Mouse (Mus musculus): ENCODE measurements at regions not wholly inside any gene's neighbourhood (a gene's known extent, or its start where the extent isn't known, plus 50 kb on each side); places are given as distances from the start of the nearest gene placed in this dataset.

DNA sequence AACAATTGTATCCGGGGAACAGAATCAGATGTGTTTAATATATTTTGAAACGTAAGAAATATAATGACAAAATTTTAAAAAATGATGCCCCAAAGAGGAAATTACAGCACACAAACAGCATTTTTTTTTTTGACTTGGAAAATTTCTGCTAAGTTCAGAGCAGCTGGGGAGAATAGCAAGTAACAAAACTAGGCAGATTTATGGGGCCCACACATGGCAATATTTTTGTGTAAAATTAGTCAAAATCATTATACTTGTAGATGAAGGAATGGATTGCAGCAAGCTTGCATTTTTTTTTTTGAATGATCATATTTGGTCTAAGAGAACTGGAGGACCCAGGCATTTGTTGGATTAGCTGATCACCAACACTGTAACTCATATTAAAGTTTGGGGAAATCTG lies 189.4 kb downstream of the Map2k6 start:
- no peak for DNase-seq

DNA sequence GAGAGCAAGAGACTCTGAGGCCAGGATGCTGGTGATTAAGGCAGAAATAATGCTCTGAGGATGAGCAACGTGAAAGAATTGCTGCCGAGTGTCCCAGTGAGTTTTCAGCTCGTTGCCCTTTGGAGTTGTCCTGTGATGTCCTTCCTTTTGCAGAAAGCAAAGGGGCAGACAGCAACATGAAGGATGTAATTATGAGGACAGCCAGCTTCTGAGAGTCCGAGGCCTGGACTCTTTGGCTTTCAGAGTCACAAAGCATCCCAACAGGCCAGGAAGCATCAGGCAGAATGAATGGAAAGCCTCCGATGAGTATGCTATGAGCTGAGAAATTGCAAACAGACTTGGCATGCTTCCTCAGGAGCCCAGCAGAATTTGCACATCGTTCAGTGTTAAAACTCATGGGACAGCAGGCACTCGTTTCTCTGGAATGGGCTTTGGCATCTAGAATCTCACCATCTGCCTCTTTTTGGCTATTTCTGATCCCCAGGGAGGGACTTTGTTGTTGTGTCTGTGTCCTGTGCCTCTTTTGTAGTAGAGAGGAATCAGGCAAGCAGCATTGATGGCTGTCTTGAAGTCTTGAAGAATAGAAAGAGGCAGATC lies 196.4 kb downstream of the Map2k6 start:
- DNase-seq, result no peak

DNA sequence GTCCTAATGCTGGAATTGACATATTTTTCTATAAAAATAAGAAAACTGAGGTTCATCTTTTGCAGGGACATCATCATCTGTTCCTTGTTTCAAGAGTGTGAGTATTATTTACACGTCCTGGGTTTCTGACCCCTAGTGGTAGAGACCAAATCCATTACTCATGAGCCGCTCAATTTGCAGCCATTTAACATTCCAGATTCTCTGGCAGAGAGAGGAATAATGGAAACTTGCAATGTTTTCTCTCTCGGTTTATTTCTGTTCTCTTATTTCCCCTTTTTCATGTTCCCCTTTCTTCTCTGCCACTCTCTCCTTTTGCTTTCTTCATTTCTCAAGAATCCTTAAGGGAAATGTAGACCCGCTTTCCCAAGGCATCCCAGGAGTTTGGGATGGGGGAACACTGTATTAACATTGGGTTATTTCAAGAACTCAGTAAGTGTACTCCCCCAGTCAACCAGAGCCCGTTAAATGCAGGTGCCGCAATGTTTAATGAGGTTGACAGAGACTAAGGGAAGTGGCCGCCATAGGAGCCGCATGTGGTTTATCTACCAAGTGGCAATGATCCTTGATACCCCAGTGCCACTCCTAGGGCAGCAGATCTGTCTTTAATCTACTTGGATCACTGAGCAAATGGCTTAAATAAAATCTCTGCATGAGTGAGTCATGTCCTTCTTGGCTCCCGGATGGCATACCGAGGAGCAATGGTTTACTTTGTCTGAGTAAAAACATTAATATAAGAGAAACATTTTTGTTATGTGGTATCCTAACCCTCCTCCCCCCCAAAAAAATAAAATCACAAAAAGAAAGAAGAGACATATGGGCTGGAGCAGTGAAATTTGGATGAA lies 206.3 kb downstream of the Map2k6 start:
- DNase-seq, result no peak

DNA sequence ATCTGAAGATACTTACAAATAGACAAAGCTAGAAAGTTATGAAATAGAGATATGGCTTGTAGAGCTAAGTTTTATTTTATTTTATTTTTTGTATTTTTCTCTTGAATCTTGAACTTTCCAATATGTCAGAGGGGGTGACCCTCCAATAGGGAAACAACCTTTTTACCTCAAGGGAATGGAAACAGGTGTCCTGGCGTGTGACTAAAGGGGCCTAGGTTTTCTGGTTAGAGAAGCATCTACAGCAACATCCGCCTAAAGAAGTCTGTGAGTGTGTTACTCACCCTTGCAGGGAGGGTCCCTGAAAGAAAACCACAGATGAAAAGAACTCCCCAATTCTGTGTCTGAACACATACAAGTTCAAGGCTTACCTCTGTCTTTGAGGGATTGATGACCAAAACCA lies 210.4 kb downstream of the Map2k6 start:
- DNase-seq, result no peak

DNA sequence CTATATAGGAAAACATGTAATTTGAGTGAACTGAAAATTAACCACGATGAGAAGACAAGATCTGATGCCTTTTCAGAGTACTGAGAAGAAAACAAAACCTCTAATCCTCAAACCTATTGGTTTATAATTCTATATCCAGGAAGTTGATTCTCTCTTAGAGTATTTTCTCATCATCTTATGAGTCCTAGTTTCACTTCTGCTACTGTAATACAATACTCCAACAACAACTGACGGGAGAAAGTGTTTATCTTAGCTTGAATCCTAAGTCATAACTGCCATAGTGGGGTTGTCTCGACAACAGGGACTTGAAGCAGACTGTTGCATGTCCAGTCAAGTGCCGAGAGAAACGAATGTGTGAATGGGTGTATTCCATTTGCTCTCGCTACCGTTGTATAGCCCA lies 211.9 kb downstream of the Map2k6 start:
- no peak for DNase-seq

DNA sequence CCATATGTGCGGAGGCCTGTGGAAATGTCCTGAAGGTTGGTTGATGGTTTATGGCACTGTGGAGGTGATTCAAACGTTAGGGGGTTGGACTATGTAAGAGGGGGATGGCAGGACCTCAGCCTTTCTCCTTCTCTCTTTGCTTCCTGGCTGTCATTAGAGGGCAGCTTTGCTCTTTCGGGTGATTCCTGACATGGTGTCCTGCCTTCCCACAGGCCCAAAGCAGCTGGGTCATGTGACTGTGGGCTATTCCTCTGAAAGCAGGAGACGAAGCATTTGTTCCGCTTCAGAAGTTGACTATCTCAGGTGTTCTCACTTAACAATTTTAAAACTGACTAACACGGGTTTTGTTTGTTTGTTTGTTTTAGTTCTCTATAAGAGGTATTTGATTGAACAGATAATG lies 233.1 kb downstream of the Map2k6 start:
- DNase-seq, result peak; percentile 9

DNA sequence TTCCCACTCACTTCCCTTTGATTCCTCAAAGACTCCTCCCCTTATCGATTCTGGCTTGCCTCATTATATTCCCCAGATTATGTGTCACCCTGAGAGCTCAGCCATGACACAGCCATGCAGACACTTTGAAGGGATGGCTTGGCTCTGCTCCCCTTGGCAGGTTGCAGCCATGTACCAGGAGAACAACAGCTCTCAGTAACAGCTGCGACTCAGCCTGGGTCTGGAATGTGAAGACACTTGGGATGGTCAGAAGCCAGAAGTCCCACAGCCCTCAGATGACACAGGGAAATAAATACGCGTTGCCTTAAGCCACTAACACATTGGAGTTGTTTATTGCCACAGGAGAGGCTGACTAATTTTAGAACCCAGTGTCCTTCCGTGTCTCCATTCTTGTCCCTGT lies 234.4 kb downstream of the Map2k6 start:
- no peak for DNase-seq

DNA sequence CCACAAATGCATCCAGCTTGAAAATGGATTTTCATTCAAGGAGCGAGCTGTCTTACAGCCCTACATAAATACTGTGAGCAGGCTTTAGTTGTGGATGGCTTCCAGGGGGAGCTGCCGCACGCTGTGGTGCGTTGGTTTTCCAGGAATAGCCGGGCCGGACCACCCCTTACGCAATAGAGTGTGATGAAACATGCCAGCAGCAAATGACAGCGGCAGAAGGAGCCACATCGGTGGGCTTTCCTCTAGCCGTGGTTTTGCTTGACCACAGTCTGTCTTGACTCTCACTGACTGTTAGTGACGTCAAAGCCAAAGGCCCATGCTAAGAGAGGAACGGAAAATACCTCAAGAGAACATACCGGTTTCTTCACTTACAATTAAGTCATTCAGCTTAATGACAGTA lies 243.6 kb downstream of the Map2k6 start:
- DNase-seq, result no peak

DNA sequence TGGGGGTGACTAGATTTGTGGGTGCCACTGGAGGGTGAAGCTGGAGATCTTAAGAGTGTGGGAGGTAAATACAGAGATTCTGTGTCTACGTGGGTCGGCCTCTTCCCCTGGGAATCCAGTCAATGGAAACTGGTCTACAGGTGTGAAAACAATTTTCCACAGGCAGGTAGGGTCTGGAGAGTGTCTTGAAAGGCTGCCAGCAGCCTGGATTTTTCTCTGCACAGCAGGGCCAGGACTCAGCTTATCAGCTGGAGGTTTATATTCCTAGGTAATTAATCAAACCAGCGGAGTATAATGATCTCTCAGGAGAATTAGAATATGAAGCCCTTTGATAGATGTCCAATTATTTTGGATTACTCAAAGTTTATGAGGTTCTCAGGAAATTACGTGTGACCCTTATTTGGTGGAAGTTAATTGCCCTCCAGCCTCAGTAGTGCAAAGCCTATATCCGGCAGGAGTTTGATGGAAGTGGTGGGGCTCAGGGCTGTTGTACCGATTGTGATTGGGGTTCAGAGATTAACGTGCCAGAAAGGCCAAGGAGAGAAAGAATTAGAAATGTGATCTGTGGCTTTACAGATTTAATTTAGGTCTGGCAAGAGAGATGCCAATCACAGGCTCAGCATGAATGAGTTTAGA lies 250.8 kb downstream of the Map2k6 start:
- DNase-seq, result no peak

DNA sequence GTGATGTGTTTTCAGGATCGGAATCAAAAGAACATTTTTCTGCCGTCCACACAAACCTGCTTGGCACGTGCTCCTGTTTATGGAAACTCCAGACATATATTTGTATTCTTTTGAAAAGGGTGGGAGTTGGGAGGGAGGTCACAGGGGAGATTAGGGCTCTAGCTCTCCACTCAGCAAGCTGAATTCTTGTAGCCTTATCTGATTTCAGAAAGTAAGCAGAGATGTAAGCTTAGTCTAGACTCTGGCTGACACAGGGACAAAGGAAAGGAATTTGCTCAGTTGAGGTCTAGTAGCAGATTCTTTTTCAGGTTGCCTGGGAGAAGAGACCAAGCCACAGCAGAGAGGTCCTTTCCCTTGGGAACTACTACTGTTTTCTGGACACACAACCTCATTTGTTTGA lies 253.1 kb downstream of the Map2k6 start:
- no peak for DNase-seq

DNA sequence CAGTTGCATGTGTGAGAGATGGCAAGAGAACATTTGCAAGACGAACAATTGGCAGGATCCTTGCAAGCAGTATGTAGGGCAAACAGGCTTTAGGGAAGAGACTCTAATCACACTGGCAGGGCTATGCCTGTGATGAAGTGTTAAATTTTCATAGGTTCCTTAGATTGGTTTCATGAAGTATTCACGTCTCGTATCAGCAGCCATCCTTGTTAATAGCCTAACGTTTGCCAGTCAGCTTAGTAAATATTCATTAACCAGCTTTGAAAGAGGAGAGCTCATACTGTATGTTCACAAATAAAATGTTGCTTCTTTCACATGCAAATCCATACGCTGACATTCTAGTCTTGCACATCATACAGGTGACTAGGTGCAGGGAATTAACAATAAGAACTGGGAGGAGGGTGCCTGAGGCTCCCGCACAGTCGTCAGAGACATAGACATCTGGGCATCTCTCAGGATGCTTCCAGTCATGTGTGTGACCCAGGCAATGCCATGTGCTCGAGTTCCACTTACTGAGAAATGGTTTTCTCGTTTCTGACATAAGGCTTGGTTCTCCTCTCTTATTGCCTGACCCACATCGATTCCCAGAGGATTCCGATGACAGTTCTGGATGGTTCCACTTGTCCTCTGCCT lies 257.7 kb downstream of the Map2k6 start:
- no peak for DNase-seq

DNA sequence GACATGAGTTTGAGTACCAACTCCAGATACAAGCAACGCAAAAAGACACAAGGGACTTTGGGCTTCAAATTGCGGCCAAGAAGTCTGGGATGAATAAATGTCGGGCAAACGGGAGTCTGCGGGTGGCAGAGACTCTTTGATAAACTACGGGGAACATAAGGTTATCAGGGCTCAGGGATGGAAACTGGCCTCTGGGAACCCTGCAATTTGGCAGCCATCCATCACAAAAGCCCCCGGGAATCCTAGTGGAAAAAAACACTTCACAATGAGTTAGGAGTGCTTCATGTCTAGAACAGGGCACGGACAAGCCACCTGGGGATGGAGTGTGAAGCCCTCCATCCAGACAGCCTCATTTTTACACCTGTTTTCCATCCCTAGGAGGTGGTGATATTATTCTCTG lies 258.9 kb downstream of the Map2k6 start:
- DNase-seq, result no peak

DNA sequence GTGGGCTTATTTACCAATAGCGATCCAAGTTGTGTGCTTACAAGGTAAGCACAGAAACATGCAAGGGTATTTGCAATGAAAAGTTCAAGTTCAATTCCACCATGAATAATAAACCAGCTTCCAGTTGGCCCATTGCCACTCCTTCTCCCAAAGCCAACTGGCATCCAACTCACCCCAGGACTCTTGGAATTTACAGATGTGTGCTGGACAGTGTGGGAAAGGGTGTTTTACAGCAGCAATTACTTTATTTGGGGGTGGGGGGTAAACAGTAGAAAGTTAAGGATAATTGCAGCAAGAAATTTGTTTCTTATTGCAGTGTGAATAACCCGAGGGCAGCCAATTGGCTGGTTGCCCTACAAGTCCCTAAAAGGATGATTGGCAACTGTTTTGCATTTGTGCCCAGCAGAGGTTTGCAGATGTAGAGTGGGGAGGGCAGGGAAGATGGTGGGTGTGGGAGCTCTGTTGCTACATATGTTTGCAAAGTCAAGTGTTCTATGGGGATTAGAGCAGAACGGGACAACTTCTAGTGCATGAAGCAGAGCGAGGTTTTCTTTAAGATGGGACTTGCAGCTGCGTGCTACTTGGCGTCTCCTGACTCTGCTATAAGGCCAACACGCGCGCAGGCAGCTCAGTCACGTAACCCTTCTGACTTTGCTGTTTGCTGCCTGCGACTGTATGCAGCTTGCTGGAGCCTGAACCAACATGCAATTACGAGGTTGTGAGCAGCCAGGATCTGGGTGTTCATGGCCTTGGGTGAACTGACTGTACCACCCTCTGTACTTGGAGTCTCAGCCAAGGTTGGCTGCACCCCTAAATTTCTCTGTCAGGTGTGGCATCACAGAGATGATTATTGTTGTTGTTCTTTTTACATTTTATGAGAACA lies 271.9 kb downstream of the Map2k6 start:
- peak; percentile 60 for DNase-seq

DNA sequence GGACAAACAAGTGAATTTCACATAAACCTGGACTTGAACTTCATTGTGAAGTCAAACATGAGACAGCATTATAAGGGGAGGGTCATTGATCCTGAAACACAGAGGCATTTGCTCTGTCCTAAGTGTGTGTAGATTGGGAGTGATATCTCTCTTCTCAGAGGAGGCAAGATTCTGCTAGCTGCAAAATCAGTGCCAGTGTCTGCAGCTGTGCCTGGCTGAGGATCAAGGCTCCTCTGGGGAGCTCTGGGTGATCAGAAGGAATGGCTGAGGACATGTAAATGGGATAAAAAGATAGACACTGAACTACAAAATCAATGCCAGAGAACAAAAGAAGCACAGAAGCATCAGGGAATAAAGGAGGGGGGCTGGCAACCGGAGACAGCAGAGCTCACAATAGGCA lies 274.0 kb downstream of the Map2k6 start:
- DNase-seq, result no peak

DNA sequence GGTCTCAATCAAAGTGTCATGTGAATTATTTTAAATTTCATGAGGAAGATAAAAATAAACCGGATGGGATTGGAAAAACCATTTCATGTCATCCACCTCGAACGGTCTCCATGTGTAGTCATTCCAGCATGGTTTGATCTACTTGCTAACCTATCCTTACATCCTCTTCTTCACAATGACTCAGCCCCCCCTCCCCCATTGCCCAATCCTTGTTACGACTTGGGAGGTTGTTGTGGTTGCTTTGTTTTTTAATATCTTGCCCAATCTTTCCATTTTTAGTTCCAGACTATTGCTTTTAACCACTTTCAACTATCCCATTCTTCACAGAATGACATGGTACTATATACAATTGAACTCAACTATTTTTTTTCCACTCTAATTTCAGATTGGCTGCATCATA lies 275.0 kb upstream of the Kcnj16 start:
- no peak for DNase-seq

DNA sequence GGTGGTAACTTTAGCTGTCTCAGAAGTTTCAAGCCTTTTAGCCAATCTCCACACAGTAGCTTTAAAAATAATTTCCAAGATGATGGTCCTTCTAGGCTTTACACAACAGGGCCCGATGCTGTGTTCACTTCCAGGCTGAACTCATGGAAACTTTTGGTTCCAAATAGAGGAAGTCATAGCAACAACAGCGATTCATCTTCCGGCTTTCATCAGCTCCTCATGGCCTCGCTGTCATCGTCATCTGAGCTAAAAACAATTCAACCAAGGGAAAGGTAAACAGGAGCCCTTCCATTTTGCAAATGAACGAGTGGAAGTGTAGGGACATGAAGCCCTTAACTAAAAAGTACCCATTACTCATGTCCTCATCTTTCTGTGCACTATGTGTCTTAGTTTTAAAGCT lies 270.8 kb upstream of the Kcnj16 start:
- DNase-seq, result no peak

DNA sequence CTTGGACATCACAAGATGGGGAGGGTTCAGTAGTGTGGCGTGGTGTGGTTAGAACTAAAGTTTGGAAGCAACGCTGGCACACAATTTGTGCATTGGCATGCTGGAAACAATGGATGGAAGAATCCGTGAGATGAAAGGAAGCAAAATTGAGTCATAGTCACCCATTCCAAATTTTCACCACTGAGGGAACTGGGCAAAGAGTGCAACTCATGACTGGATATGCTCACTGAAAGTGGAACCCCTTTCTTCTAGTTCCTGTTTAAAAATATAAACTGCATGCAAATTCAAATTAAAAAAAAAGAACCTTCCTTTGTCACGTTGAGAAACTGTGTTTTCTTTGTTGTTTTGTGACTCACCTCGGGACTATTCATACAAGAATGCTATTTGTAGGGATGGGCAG lies 269.5 kb upstream of the Kcnj16 start:
- no peak for DNase-seq

DNA sequence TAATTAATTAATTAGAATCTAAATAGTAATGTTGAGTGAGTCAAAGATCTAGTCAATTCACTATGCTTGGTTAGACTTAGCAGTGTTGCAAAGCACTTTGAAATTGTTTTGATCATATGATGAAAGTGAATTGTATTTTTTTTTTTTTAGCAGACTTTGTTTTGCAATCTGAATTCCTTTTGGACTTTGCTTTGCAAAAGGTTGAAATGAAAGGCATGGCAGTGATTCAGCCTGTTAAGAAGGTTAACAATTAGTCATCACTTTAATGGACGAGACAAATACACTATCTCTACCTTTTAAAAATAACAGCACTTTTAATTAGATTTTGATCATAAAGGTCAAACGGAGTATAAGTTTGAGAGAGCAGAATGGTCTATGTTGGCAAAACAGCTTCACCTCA lies 266.9 kb upstream of the Kcnj16 start:
- DNase-seq, result no peak

DNA sequence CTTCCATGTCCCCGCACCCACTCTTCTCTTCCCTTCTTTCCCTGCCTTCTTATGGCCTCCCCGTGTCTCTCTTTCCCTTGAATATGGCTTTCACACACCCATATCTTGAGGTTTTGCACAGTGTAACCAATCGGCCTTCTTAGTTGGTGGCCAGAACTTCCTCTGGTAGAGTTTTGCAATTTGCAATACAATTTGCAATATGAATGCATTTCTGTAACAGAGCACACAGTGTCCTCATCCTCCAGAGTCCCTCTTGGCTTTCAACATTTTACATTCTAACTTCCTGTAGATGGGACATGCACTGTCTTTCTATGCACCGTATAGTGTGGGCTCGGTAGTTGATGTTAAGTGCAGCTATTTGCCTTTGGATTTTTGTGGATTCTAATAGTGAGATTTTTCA lies 265.7 kb upstream of the Kcnj16 start:
- DNase-seq, result no peak

DNA sequence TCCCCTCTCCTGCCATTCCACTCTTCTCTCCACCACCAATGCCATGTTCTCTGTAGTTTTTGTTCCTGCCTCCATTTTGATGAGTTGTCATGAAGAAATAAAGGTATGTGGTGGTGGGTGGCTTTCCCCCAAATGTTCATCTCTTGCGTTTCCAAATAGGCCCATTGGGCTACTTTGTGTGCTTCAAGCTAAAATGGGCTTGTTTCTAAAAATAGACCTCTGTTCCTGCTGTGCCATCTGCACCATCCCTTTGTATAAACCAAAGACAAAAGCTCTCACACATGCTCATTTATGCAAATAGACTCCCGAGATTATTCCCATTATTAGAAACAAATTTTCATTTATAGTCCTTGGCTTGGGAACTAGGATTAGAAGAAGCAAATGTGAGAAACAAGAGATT lies 264.3 kb upstream of the Kcnj16 start:
- no peak for DNase-seq

DNA sequence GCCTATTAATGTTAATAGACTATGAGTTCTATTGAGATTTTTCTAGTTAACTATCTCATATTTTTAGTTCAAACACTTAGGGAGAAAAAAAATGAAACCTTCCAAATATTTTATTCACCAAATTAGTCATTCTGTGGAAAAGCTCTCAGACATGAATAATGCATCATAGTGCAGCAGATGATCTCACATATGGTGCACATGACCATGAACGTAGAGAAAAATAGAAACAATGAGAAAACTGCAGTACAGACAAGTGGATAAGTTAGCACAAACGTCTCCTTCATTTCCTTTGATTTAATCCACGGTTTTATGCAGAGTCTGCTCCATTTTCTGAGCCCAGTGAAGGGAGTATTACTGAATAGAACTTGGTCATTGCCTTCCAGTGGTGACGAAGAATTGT lies 260.5 kb upstream of the Kcnj16 start:
- DNase-seq, result no peak

DNA sequence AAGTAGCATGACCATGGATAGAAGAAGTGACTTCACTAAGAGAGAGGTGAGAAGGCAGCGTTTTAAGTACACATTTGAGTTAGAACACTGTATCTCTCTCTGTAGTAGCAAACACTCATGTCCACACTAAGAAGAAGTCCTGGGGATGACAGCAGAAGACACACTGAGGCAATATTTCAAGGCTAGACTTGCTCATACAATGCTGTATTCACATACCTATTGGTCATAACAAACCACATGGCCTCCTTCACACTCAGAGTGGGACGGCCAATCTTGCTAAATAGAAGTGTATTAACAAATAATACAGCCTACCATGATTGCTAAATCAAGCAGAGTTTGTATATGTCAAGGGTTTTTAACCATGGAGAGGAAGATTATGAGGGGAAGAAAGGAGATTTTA lies 252.5 kb upstream of the Kcnj16 start:
- no peak for DNase-seq

DNA sequence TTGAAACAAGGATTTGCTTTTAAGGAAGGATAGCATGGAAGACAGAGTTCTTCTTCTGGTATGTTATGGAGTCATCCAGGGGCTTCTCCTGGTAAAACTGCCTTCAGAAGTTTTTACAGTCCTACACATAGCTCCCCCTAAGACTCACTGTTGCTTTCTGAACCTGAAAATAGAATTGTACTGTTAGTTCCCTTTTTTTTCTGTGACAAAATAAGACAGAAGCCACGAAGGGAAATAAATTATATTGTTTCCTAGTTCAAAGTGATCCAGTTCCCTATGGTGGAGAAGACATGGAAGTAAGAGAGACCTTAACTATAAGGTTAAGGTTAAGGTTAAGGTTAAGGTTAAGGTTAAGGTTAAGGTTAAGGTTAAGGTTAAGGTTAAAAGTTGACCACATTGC lies 251.5 kb upstream of the Kcnj16 start:
- DNase-seq, result no peak
